Comparison of ENCODE assay signal across 24 mouse cellular contexts in the genomic region with DNA sequence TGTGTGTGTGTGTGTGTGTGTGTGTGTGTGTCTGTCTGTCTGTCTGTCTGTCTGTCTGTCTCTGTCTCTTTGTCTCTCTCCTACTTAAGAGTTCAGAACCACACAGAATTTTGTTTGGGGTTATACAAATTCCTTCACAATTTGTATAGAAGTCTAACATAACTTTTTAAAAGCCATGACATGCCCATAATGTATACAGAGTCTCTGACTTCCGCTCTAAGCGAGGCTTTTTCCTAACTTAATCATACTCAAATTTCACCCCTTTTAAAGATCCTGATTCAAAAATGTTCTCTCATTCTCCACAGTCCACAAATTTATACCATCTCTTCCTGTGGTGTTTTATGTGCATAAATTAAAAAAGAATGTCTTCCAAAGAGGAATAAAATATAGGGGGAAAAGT. TPM values are rescaled to one million over a fixed set of nuclear protein-coding genes. Genes with fewer than 3 reads are reported as not detected.
DNase-seq lines count a peak whose midpoint lies in the region; ATAC-seq and TF ChIP-seq lines count a peak whose summit lies in the region.
"Had no signal": no experiment of that assay in that cellular context is flagged by ENCODE, and none has a peak within 500 bp of the region (broad histone marks: within the 10 kb centered on the region; RNA-seq: fewer than 3 reads in every experiment).

No protein-coding gene starts in this region.

- H3K4me2 ChIP-seq in embryonic facial prominence, embryonic 12.5 days (replicated peaks): no peak overlapping the region
- H3K4me2 ChIP-seq in embryonic facial prominence, embryonic 14.5 days (ENCODE audit: low read depth, low read length): no peak overlapping the region
- H3K4me2 ChIP-seq: embryonic facial prominence, embryonic 15.5 days; forebrain, embryonic 12.5 days had no signal

- 56% methylated on average over 2 of the region's 2 CpGs for WGBS in embryonic facial prominence, embryonic 10.5 days
- 30% methylated on average over 2 of the region's 2 CpGs for WGBS in embryonic facial prominence, embryonic 12.5 days
- WGBS in embryonic facial prominence, embryonic 14.5 days: 36% methylated on average over 2 of the region's 2 CpGs
- 92% methylated on average over 2 of the region's 2 CpGs for WGBS in cerebellum, adult 2 months

- no peak for DNase-seq in embryonic facial prominence, embryonic 10.5 days (ENCODE audit: low spot score)
- peak; percentile 56 for DNase-seq in embryonic facial prominence, embryonic 14.5 days (ENCODE audit: low spot score)
- DNase-seq in kidney, adult 9 months: no peak
- no peak for DNase-seq in cerebellum, adult 2 months
- DNase-seq: adrenal gland, adult 8-10 months; adrenal gland, postnatal 14 days; adrenal gland, postnatal 36 days; B cell, adult 2 months; cerebellum, adult 11-12 months; cerebellum, adult 8-10 months; cerebellum, adult 9-11 months; cerebellum, postnatal 14 days had no signal

- no peaks in the 10 kb centered on the region for H3K9me3 ChIP-seq in embryonic facial prominence, embryonic 10.5 days
- H3K9me3 ChIP-seq in embryonic facial prominence, embryonic 12.5 days: no peaks in the 10 kb centered on the region
- no peaks in the 10 kb centered on the region for H3K9me3 ChIP-seq in embryonic facial prominence, embryonic 14.5 days (ENCODE audit: control insufficient read depth, low read length)
- H3K9me3 ChIP-seq: embryonic facial prominence, embryonic 15.5 days; forebrain, embryonic 10.5 days; forebrain, embryonic 12.5 days; G1E had no signal

- no peak for TF ChIP-seq CTCF in cerebellum, adult 2 months (IDR thresholded peaks at IDR 0.05; ENCODE audit: borderline replicate concordance, insufficient read depth, low read depth, low read length)

- H3K27me3 ChIP-seq in embryonic facial prominence, embryonic 10.5 days (replicated peaks; ENCODE audit: low read depth, poor library complexity, severe bottlenecking): no peaks in the 10 kb centered on the region
- no peaks in the 10 kb centered on the region for H3K27me3 ChIP-seq in embryonic facial prominence, embryonic 12.5 days
- H3K27me3 ChIP-seq in embryonic facial prominence, embryonic 14.5 days (replicated peaks; ENCODE audit: control insufficient read depth, insufficient read depth, low read length): no peaks in the 10 kb centered on the region; the same call in 1 of the 2 replicates
- no peaks in the 10 kb centered on the region for H3K27me3 ChIP-seq in cerebellum, adult 2 months (ENCODE audit: control insufficient read depth, insufficient read depth, low read length)
- H3K27me3 ChIP-seq: CH12.LX; embryonic facial prominence, embryonic 15.5 days; forebrain, embryonic 12.5 days had no signal

- TF ChIP-seq POLR2A in cerebellum, adult 2 months (IDR thresholded peaks at IDR 0.05; ENCODE audit: borderline replicate concordance, insufficient read depth, low read length): no peak

- H3K27ac ChIP-seq in embryonic facial prominence, embryonic 10.5 days (replicated peaks): peak overlapping the region; percentile 61
- H3K27ac ChIP-seq in embryonic facial prominence, embryonic 12.5 days: 0 out of 2 replicates have a peak overlapping the region, but pooled peaks have one; percentile 46
- H3K27ac ChIP-seq in embryonic facial prominence, embryonic 14.5 days (replicated peaks; ENCODE audit: low read depth, low read length): no peak overlapping the region
- no peak overlapping the region for H3K27ac ChIP-seq in cerebellum, adult 2 months (ENCODE audit: insufficient read depth, low read length)
- H3K27ac ChIP-seq: embryonic facial prominence, embryonic 15.5 days; forebrain, embryonic 10.5 days; forebrain, embryonic 12.5 days had no signal

- no peak overlapping the region for H3K4me3 ChIP-seq in embryonic facial prominence, embryonic 10.5 days
- H3K4me3 ChIP-seq in embryonic facial prominence, embryonic 12.5 days: no peak overlapping the region
- no peak overlapping the region for H3K4me3 ChIP-seq in embryonic facial prominence, embryonic 14.5 days (ENCODE audit: low read depth, low read length)
- H3K4me3 ChIP-seq in cerebellum, adult 2 months (replicated peaks; ENCODE audit: insufficient read depth, low read depth, low read length): no peak overlapping the region
- H3K4me3 ChIP-seq: embryonic facial prominence, embryonic 15.5 days; erythroblast, embryonic 14.5 days; forebrain, embryonic 10.5 days; forebrain, embryonic 12.5 days had no signal

- ATAC-seq in embryonic facial prominence, embryonic 12.5 days (ENCODE audit: insufficient number of reproducible peaks, insufficient read depth, low FRiP score, low TSS enrichment): no peak
- ATAC-seq in embryonic facial prominence, embryonic 14.5 days (ENCODE audit: low read depth): no peak
- ATAC-seq: activated CD4-positive, CD25-positive, alpha-beta regulatory T cell, adult 4 months; CD4-positive, CD25-positive, alpha-beta regulatory T cell, adult 4 months; forebrain, embryonic 14.5 days; forebrain, embryonic 16.5 days; Patski had no signal

- no peak overlapping the region for H3K9ac ChIP-seq in embryonic facial prominence, embryonic 12.5 days
- no peak overlapping the region for H3K9ac ChIP-seq in embryonic facial prominence, embryonic 14.5 days (ENCODE audit: low read depth, low read length)
- H3K9ac ChIP-seq: embryonic facial prominence, embryonic 15.5 days; forebrain, embryonic 12.5 days had no signal

- H3K4me1 ChIP-seq in embryonic facial prominence, embryonic 10.5 days: peaks cover 27% of the 10 kb centered on the region
- peaks cover 12% of the 10 kb centered on the region for H3K4me1 ChIP-seq in embryonic facial prominence, embryonic 12.5 days
- H3K4me1 ChIP-seq in embryonic facial prominence, embryonic 14.5 days (ENCODE audit: control insufficient read depth, insufficient read depth, low read length): peaks cover 14% of the 10 kb centered on the region
- H3K4me1 ChIP-seq in cerebellum, adult 2 months (ENCODE audit: control insufficient read depth, insufficient read depth, low read length): no peaks in the 10 kb centered on the region
- H3K4me1 ChIP-seq: forebrain, embryonic 12.5 days had no signal

- H3K36me3 ChIP-seq in embryonic facial prominence, embryonic 10.5 days (replicated peaks): no peaks in the 10 kb centered on the region
- no peaks in the 10 kb centered on the region for H3K36me3 ChIP-seq in embryonic facial prominence, embryonic 12.5 days
- H3K36me3 ChIP-seq in embryonic facial prominence, embryonic 14.5 days (ENCODE audit: control insufficient read depth, insufficient read depth, low read length): no peaks in the 10 kb centered on the region
- H3K36me3 ChIP-seq: embryonic facial prominence, embryonic 15.5 days; forebrain, embryonic 10.5 days; forebrain, embryonic 12.5 days had no signal

RNA-seq across cellular contexts. Expression of gene Slc25a21, which starts 59.5 kb away (rescaled TPM):
- 2.7 and 2.9 TPM in 2 replicates for polyA plus RNA-seq in embryonic facial prominence, embryonic 10.5 days (2016; fragmentation: Nextera tagmentation; extraction: Ambion mirVana)
- 0.90 and 1.1 TPM in 2 replicates for polyA plus RNA-seq in embryonic facial prominence, embryonic 12.5 days (2016; fragmentation: Nextera tagmentation; extraction: Ambion mirVana)
- polyA plus RNA-seq in embryonic facial prominence, embryonic 14.5 days (2014; fragmentation: Nextera tagmentation; extraction: Ambion mirVana): 0.58 and 0.73 TPM in 2 replicates
- 0.62 TPM in 2 replicates for polyA plus RNA-seq in cerebellum, adult 2 months (2012; rRNA removed)
- polyA plus RNA-seq: activated CD4-positive, CD25-positive, alpha-beta regulatory T cell, adult 4 months; CD4-positive, CD25-positive, alpha-beta regulatory T cell, adult 4 months; forebrain, embryonic 14.5 days; forebrain, embryonic 16.5 days had no signal

Comparison
In these comparisons a context has a peak if more than half of its experiments do, and no peak if none do; other contexts are left out.
1. H3K27ac ChIP-seq: peak in embryonic facial prominence, embryonic 10.5 days (single experiment) and embryonic facial prominence, embryonic 12.5 days (single experiment); none in embryonic facial prominence, embryonic 14.5 days (single experiment) and cerebellum, adult 2 months (single experiment).